Comparison of ENCODE assay signal across 20 mouse cellular contexts in genomic region chr6:55367126-55367525, GRCm38 (mm10). TPM values are rescaled to one million over a fixed set of nuclear protein-coding genes. Genes with fewer than 3 reads are reported as not detected.
"Had no signal": no experiment of that assay in that cellular context is flagged by ENCODE, and none has a peak within 500 bp of the region (broad histone marks: within the 10 kb centered on the region; RNA-seq: fewer than 3 reads in every experiment).

No protein-coding gene starts in this region.

- H3K4me2 ChIP-seq: limb, embryonic 13.5 days; midbrain, embryonic 11.5 days; midbrain, embryonic 15.5 days; neural tube, embryonic 12.5 days had no signal

- DNase-seq: kidney, adult 2 months; left cerebral cortex, postnatal 4 days; lung, adult 18-20 months; lung, postnatal 36 days; right cerebral cortex, postnatal 4 days; spleen, adult 18-20 months; thymus, postnatal 14 days had no signal

- H3K4me3 ChIP-seq: limb, embryonic 13.5 days; midbrain, embryonic 15.5 days; neural tube, embryonic 12.5 days had no signal

- H3K27ac ChIP-seq: hindbrain, postnatal 0 days; limb, embryonic 13.5 days; midbrain, embryonic 15.5 days; neural tube, embryonic 12.5 days had no signal

- ATAC-seq: hindbrain, postnatal 0 days; midbrain, embryonic 15.5 days had no signal

- H3K27me3 ChIP-seq: limb, embryonic 13.5 days; midbrain, embryonic 15.5 days; neural tube, embryonic 12.5 days had no signal

- H3K9me3 ChIP-seq: limb, embryonic 13.5 days; midbrain, embryonic 15.5 days; neural tube, embryonic 12.5 days had no signal

- H3K9ac ChIP-seq: limb, embryonic 13.5 days; midbrain, embryonic 15.5 days; neural tube, embryonic 12.5 days had no signal

- H3K36me3 ChIP-seq: limb, embryonic 13.5 days; midbrain, embryonic 15.5 days; neural tube, embryonic 12.5 days had no signal

- H3K4me1 ChIP-seq: limb, embryonic 13.5 days; midbrain, embryonic 15.5 days; neural tube, embryonic 12.5 days had no signal

RNA-seq across cellular contexts. Expression of gene Ghrhr, which starts 9.0 kb away (rescaled TPM):
- total RNA-seq: hindbrain, postnatal 0 days; layer of hippocampus, adult 8-10 months; layer of hippocampus, postnatal 14 days; left cerebral cortex, adult 18-20 months; left cerebral cortex, postnatal 10 days; left cerebral cortex, postnatal 4 days; megakaryocyte, adult 5-6 weeks; monocyte, adult 5-6 weeks; neutrophil, adult 5-6 weeks had no signal
- polyA plus RNA-seq: hindbrain, postnatal 0 days; limb, embryonic 13.5 days; midbrain, embryonic 11.5 days; midbrain, embryonic 15.5 days; neural tube, embryonic 12.5 days; stomach, embryonic 14.5 days had no signal

RNA-seq across cellular contexts. Expression of gene Aqp1, which starts 30.9 kb away (rescaled TPM):
- total RNA-seq: monocyte, adult 5-6 weeks had no signal
